Mouse (Mus musculus): ENCODE measurements around the gene Akt3. TPM values are rescaled to one million over a fixed set of nuclear protein-coding genes. Genes with fewer than 3 reads are reported as not detected.

The Akt3 gene
- polyA plus RNA-seq, 1 experiment = 1.2 TPM

- no peak for TF ChIP-seq FLI1 (IDR thresholded peaks at IDR 0.05; ENCODE audit: low read length)
- TF ChIP-seq GATA1 (IDR thresholded peaks at IDR 0.05; ENCODE audit: borderline replicate concordance, low read length) = no peak
- Histone ChIP-seq H3K4me1 (peaks cover 80% of the 10 kb centered on the region), H3K27me3 (replicated peaks) (no peaks in the 10 kb centered on the region), H3K4me3 (replicated peaks) (no peak overlapping the region), H3K9me3 (no peaks in the 10 kb centered on the region), H3K36me3 (replicated peaks; ENCODE audit: low read length) (peaks cover 91% of the 10 kb centered on the region)
These were observed 247.2 kb downstream of the Akt3 start for GRCm38 (mm10) chr1:177010607-177011302.

- peaks cover 93% of the 10 kb centered on the region for H3K36me3 ChIP-seq (replicated peaks; ENCODE audit: low read length)
- no peak overlapping the region for H3K4me3 ChIP-seq (replicated peaks)
These were observed 248.0 kb downstream of the Akt3 start for GRCm38 (mm10) chr1:177010041-177010440.

GRCm38 (mm10) chr1:177008777-177009176 is 249.2 kb downstream of the Akt3 start:
- peaks cover 76% of the 10 kb centered on the region for H3K4me1 ChIP-seq
- H3K4me3 ChIP-seq (replicated peaks) = no peak overlapping the region

More at GRCm38 (mm10) chr1:177010041-177010440, 248.0 kb downstream of the Akt3 start:
- Histone ChIP-seq H3K4me1 (peaks cover 76% of the 10 kb centered on the region), H3K27me3 (replicated peaks) (no peaks in the 10 kb centered on the region), H3K9me3 (no peaks in the 10 kb centered on the region)
- TF ChIP-seq GATA1 (IDR thresholded peaks at IDR 0.05; ENCODE audit: borderline replicate concordance, low read length) = no peak
- TF ChIP-seq FLI1 (IDR thresholded peaks at IDR 0.05; ENCODE audit: low read length) = no peak

GRCm38 (mm10) chr1:177007405-177007804 is 250.6 kb downstream of the Akt3 start:
- Histone ChIP-seq H3K27me3 (replicated peaks) (no peaks in the 10 kb centered on the region), H3K36me3 (replicated peaks; ENCODE audit: low read length) (peaks cover 89% of the 10 kb centered on the region), H3K9me3 (no peaks in the 10 kb centered on the region), H3K4me3 (replicated peaks) (no peak overlapping the region), H3K4me1 (peaks cover 70% of the 10 kb centered on the region)
- TF ChIP-seq FLI1 (IDR thresholded peaks at IDR 0.05; ENCODE audit: low read length) (no peak), GATA1 (IDR thresholded peaks at IDR 0.05; ENCODE audit: borderline replicate concordance, low read length) (no peak)

More at GRCm38 (mm10) chr1:177008777-177009176, 249.2 kb downstream of the Akt3 start:
- H3K36me3 ChIP-seq (replicated peaks; ENCODE audit: low read length) = peaks cover 93% of the 10 kb centered on the region
- H3K27me3 ChIP-seq (replicated peaks) = no peaks in the 10 kb centered on the region
- H3K9me3 ChIP-seq = no peaks in the 10 kb centered on the region
- TF ChIP-seq GATA1 (IDR thresholded peaks at IDR 0.05; ENCODE audit: borderline replicate concordance, low read length) (no peak), FLI1 (IDR thresholded peaks at IDR 0.05; ENCODE audit: low read length) (no peak)

GRCm38 (mm10) chr1:177004041-177004741 is 253.8 kb downstream of the Akt3 start:
- H3K36me3 ChIP-seq (replicated peaks; ENCODE audit: low read length) = peaks cover 67% of the 10 kb centered on the region
- peaks cover 60% of the 10 kb centered on the region for H3K4me1 ChIP-seq

GRCm38 (mm10) chr1:177002951-177003350 is 255.1 kb downstream of the Akt3 start:
- Histone ChIP-seq H3K9me3 (no peaks in the 10 kb centered on the region), H3K36me3 (replicated peaks; ENCODE audit: low read length) (peaks cover 65% of the 10 kb centered on the region), H3K27me3 (replicated peaks) (no peaks in the 10 kb centered on the region), H3K4me1 (peaks cover 57% of the 10 kb centered on the region), H3K4me3 (replicated peaks) (no peak overlapping the region)
- TF ChIP-seq FLI1 (IDR thresholded peaks at IDR 0.05; ENCODE audit: low read length) (no peak), GATA1 (IDR thresholded peaks at IDR 0.05; ENCODE audit: borderline replicate concordance, low read length) (no peak)

More at GRCm38 (mm10) chr1:177004041-177004741, 253.8 kb downstream of the Akt3 start:
- TF ChIP-seq GATA1 (IDR thresholded peaks at IDR 0.05; ENCODE audit: borderline replicate concordance, low read length) (no peak), FLI1 (IDR thresholded peaks at IDR 0.05; ENCODE audit: low read length) (no peak)
- H3K9me3 ChIP-seq = no peaks in the 10 kb centered on the region
- no peaks in the 10 kb centered on the region for H3K27me3 ChIP-seq (replicated peaks)
- H3K4me3 ChIP-seq (replicated peaks) = no peak overlapping the region

- H3K4me3 ChIP-seq (replicated peaks) = no peak overlapping the region
- peaks cover 53% of the 10 kb centered on the region for H3K36me3 ChIP-seq (replicated peaks; ENCODE audit: low read length)
- peaks cover 67% of the 10 kb centered on the region for H3K4me1 ChIP-seq
- H3K27me3 ChIP-seq (replicated peaks) = no peaks in the 10 kb centered on the region
- TF ChIP-seq FLI1 (IDR thresholded peaks at IDR 0.05; ENCODE audit: low read length) = no peak
- TF ChIP-seq GATA1 (IDR thresholded peaks at IDR 0.05; ENCODE audit: borderline replicate concordance, low read length) = no peak
- H3K9me3 ChIP-seq = no peaks in the 10 kb centered on the region
These were observed 259.0 kb downstream of the Akt3 start for GRCm38 (mm10) chr1:176999011-176999410.

- Histone ChIP-seq H3K9me3 (no peaks in the 10 kb centered on the region), H3K36me3 (replicated peaks; ENCODE audit: low read length) (peaks cover 53% of the 10 kb centered on the region), H3K27me3 (replicated peaks) (no peaks in the 10 kb centered on the region), H3K4me3 (replicated peaks) (no peak overlapping the region), H3K4me1 (peaks cover 71% of the 10 kb centered on the region)
- no peak for TF ChIP-seq FLI1 (IDR thresholded peaks at IDR 0.05; ENCODE audit: low read length)
- no peak for TF ChIP-seq GATA1 (IDR thresholded peaks at IDR 0.05; ENCODE audit: borderline replicate concordance, low read length)
These were observed 260.0 kb downstream of the Akt3 start for GRCm38 (mm10) chr1:176997711-176998689.

GRCm38 (mm10) chr1:176997254-176997653 is 260.7 kb downstream of the Akt3 start:
- peaks cover 58% of the 10 kb centered on the region for H3K36me3 ChIP-seq (replicated peaks; ENCODE audit: low read length)
- TF ChIP-seq GATA1 (IDR thresholded peaks at IDR 0.05; ENCODE audit: borderline replicate concordance, low read length) (no peak), FLI1 (IDR thresholded peaks at IDR 0.05; ENCODE audit: low read length) (no peak)
- peaks cover 78% of the 10 kb centered on the region for H3K4me1 ChIP-seq
- no peak overlapping the region for H3K4me3 ChIP-seq (replicated peaks)
- no peaks in the 10 kb centered on the region for H3K9me3 ChIP-seq
- H3K27me3 ChIP-seq (replicated peaks) = no peaks in the 10 kb centered on the region
